Mouse (Mus musculus): ENCODE measurements around the gene Gbx2. TPM values are rescaled to one million over a fixed set of nuclear protein-coding genes. Genes with fewer than 3 reads are reported as not detected.

The Gbx2 gene
- total RNA-seq, 2 experiments from 2014 or later: 2.7 TPM; not detected in 1

DNA sequence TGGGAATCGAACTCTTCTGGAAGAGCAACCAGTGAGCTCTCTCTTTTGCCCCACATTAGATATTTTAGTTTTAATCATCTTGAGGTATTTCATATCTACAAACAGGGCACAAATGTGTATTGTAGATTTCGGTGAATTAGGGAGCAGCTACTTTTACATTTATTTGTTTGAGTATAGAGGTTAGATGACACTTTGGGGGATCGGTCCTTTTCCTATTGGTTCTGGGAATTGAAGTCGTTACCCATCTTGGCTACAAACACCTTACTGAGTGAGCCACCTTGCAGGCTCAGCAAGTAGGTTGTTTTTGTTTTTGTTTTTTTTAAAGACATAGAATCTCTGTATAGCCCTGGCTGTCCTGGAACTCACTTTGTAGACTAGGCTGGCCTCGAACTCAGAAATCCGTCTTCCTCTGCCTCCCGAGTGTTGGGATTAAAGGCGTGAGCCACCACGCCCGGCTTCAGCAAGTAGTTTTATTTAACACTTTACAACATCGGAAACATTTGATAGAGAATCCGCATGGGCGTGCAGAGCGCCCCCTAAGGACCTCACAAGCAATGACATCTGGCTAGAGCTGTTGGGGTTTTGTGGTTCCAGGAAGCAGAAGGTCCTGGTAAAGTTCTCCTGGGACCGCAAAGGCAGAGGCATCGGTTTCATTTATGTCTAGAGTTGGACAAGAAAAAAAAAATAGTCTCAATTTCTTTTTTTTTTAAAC is 8.1 kb upstream of the Gbx2 start:
- ATAC-seq (replicated peaks; ENCODE audit: poor library complexity, severe bottlenecking): peak; percentile 54

DNA sequence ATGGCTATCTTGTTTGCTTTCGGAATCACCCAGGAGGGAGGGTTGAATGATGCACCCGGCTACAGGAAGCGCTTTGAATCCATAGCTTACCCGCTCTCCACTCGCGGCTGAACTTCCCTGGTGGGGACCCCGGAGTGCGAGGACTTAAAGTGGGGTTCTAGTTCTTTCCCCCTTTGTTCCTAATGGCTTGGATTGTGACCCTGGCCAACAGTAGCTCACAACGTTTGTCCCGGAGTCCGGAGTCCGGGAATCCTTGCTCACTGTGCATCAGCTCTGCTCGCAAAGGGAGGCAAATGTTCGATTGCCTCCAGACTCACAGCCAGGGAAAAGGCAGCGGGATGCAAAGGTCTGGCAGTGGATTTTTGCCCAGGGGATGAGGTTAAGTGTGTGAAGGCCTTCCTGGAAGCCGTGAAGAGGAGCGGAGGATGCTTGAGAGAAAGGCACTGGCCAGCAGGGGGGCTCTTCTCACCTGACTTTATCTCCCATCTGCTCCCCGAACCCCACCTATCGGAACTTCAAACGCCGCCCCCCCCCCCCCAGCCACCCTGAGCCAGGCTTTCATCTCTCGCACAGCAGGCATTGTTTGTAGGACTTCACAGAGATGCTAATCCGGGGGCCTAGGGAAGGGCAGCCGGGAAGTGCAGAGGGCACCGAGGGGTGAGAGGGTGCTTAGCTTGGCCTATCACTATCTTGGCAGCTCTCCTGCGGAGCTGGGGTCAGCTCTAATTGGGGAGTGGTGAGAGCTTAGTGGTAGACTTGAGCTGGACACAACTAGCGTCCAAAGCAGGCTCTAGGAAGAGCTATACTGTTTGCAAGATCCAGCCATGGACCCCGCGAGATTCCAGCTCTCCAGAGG is 4.7 kb upstream of the Gbx2 start:
- no peak for ATAC-seq (replicated peaks; ENCODE audit: poor library complexity, severe bottlenecking)

- ATAC-seq (replicated peaks; ENCODE audit: poor library complexity, severe bottlenecking): no peak
These were observed 3.6 kb upstream of the Gbx2 start for GRCm38 (mm10) chr1:89934316-89935260.

GRCm38 (mm10) chr1:89933786-89934185 is 2.8 kb upstream of the Gbx2 start:
- ATAC-seq (replicated peaks; ENCODE audit: poor library complexity, severe bottlenecking): no peak

- ATAC-seq (replicated peaks; ENCODE audit: poor library complexity, severe bottlenecking): no peak
These were observed 2.0 kb upstream of the Gbx2 start for GRCm38 (mm10) chr1:89933028-89933427.

DNA sequence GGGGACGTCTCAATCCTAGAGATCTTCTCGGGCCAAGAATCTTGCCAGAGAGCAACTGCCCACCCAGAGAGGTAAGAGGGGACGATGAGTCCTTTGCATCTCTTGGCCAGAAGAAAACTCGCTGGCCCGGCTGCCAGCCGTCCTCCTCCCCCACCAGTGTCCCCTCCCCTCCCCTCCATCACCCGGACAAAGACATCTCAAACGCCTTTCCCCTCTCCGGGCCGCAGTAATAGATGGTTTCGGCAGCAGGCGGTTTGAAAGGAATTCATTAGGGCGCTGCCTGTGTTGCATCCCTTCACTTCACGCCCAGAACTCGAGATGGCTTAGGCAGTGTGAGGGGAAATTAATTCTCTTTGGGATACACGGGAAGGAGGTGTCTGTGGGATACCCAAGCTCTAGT is 1.6 kb upstream of the Gbx2 start:
- no peak for ATAC-seq (replicated peaks; ENCODE audit: poor library complexity, severe bottlenecking)

- ATAC-seq (replicated peaks; ENCODE audit: poor library complexity, severe bottlenecking): no peak
These were observed 1.0 kb upstream of the Gbx2 start for GRCm38 (mm10) chr1:89932021-89932423.

- 0 out of 2 replicates have a peak, but pooled peaks have one; percentile 3 for ATAC-seq (replicated peaks; ENCODE audit: poor library complexity, severe bottlenecking)
These were observed 428 bp downstream of the Gbx2 start for GRCm38 (mm10) chr1:89930551-89930950.

GRCm38 (mm10) chr1:89929721-89930505 is 1.1 kb downstream of the Gbx2 start:
- ATAC-seq (replicated peaks; ENCODE audit: poor library complexity, severe bottlenecking): peak; percentile 43

GRCm38 (mm10) chr1:89929181-89929580 is 1.8 kb downstream of the Gbx2 start:
- ATAC-seq (replicated peaks; ENCODE audit: poor library complexity, severe bottlenecking): no peak

DNA sequence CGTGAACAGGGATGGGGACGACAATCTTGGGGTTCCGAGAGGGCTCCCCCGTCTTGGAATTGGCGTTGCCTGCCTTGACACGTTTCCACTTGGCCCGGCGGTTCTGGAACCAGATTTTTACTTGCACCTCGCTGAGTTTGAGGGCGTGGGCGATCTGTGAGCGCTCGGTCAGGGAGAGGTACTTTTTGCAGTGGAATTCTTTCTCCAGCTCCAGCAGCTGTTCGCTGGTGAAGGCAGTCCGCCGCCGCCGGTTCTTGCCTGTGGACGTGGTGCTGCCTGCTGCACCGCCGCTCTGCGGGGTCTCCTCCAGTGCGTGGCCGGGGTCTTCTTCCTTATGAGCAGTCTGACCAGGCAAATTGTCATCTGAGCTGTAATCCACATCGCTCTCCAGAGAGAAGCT is 2.3 kb downstream of the Gbx2 start:
- no peak for ATAC-seq (replicated peaks; ENCODE audit: poor library complexity, severe bottlenecking)

- peak; percentile 47 for ATAC-seq (replicated peaks; ENCODE audit: poor library complexity, severe bottlenecking)
These were observed 3.8 kb downstream of the Gbx2 start for GRCm38 (mm10) chr1:89927061-89927661.

DNA sequence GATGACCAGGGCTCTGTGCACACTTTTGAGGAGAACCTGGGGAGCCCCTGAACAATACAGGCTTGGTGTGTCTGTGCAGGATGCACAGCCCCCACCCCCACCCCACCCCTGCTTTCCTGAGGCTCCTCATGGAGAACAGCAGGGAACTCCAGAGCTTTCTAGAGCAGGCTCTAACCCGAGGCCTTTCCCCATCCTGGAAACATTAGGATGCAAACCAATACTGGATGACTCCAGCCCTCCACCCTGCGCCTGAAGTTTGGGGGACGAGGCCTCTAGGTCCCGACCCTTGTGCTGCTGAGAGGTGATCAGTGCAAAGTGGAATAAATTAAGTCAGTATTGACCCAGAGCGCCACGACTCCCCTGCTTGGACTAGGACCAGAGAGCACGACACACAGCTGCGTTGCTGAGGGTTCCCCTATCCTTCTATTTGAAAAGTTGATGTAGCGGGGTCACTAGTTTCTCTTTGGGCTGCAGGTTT is 4.4 kb downstream of the Gbx2 start:
- ATAC-seq (replicated peaks; ENCODE audit: poor library complexity, severe bottlenecking): no peak

GRCm38 (mm10) chr1:89925501-89926190 is 5.3 kb downstream of the Gbx2 start:
- ATAC-seq (replicated peaks; ENCODE audit: poor library complexity, severe bottlenecking): no peak

GRCm38 (mm10) chr1:89923642-89924020 is 7.3 kb downstream of the Gbx2 start:
- no peak for ATAC-seq (replicated peaks; ENCODE audit: poor library complexity, severe bottlenecking)

DNA sequence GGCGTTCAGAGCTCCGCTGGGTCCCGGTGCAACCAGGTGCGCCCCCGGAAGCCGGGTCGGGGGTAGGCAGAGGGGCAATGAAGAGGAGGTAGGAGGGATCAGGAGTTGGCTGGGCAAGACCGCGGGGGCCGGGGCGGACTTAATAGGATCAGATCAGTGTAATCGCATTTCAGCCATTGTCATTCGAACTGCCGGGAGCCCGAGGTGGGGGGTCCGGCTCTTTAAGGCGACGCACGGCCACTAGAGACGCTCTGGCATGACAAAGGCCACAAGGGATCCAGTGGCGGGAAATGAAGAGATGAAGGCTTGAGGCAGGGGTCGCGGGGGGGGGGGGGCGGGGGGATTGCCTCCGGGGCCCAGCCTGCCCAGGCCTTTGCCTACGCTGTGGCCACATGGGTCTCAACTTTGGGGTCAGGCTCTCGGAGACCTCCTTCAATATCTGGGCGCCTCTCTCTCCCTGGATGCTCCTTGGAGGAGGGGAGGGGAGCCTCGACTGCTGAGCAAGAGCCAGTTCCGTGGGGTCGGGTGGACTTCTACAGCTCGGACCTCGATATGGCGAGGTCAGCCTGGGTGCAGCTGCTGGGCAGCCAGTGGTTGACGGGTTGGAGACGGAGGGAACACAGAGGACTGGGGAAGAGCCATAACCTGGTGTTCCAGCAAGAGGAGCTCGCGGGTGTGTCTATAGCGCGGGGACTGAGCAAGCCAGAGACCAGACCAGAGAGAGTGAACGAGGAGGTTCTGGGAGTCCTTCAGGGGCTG is 7.9 kb downstream of the Gbx2 start:
- ATAC-seq (replicated peaks; ENCODE audit: poor library complexity, severe bottlenecking): no peak

DNA sequence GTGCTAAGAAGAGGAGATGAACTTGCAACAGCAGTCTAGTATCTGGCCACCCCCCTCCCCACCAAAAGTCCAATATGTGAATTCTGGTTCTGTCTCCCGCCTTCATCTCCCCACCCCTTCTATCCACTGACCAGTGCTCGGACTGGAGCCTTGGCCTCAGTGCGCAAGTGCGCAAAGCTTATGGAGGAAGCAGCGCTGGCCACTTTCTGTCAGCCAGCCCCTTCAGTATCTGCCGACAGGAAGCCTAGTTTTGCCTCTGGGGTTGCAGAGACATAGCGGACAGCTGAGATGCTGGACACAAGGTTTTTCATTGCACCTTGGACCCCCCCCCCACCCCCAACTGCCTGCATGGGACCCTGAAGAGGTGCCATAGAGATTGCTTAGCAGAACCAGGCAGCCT is 8.7 kb downstream of the Gbx2 start:
- no peak for ATAC-seq (replicated peaks; ENCODE audit: poor library complexity, severe bottlenecking)

DNA sequence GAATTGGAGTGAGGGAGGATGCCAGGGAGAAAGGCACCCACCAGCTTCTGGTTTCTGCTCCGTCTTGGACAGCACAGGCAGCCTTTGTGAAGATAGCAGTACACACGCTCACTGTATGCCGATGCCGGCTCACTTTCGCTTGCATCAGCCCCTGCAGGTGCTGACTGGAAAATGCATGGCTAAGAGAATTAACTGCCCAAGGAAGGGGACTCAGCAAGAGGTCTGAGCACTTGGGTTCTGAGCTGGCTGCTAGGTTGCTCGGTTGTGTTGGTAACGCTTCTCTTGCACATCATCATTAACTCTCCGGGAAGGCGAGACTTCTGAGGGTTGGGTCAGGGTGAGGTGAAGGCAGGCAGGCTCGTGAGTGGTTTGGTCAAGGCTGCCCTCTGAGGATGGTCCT is 9.2 kb downstream of the Gbx2 start:
- ATAC-seq (replicated peaks; ENCODE audit: poor library complexity, severe bottlenecking): no peak
